Mouse (Mus musculus) splenic B cell, adult 2 months (primary cell): Measurements from ENCODE around the gene 4930402H24Rik.

ENCODE experiments used
- DNase-seq: peaks from one replicate; pipeline ENCODE4 v3.0.0-alpha.2; 2011; ENCODE audit warnings: low read depth, low spot score
- H3K27me3 ChIP-seq: 2 replicates; pipeline ENCODE4 v1.6.1; 2012; ENCODE audit warnings: mild to moderate bottlenecking, low read length, moderate library complexity, mixed read lengths; ENCODE audit not compliant: control insufficient read depth, poor library complexity, insufficient read depth, severe bottlenecking
- H3K36me3 ChIP-seq: 2 replicates; pipeline ENCODE4 v1.6.1; 2012; ENCODE audit warnings: mild to moderate bottlenecking, low read length, moderate library complexity, mixed read lengths; ENCODE audit not compliant: control insufficient read depth, poor library complexity, insufficient read depth, severe bottlenecking

4930402H24Rik gene

GRCm38 (mm10) chr2:130905751-130906583, at the start of gene 4930402H24Rik, which contains the start of gene Atrn:
Gene 4930402H24Rik, minus strand, starts transcription at chr2:130906406.
Gene Atrn, plus strand, starts transcription at chr2:130906495.
- Histone ChIP-seq H3K27me3 (no peaks in the 10 kb centered on the region), H3K36me3 (no peaks in the 10 kb centered on the region)
- DNase-seq: peak; percentile 93

GRCm38 (mm10) chr2:130950548-130950947, 44.3 kb upstream of the 4930402H24Rik start:
- Histone ChIP-seq H3K36me3 (no peaks in the 10 kb centered on the region), H3K27me3 (no peaks in the 10 kb centered on the region)
- DNase-seq: peak; percentile 80

GRCm38 (mm10) chr2:130949781-130950180, 43.6 kb upstream of the 4930402H24Rik start:
- Histone ChIP-seq H3K36me3 (no peaks in the 10 kb centered on the region), H3K27me3 (no peaks in the 10 kb centered on the region)
- no peak for DNase-seq

GRCm38 (mm10) chr2:130932865-130933264, 26.7 kb upstream of the 4930402H24Rik start:
- Histone ChIP-seq H3K36me3 (peaks cover 2% of the 10 kb centered on the region; the same call in 1 of the 2 replicates), H3K27me3 (no peaks in the 10 kb centered on the region)
- DNase-seq: no peak

GRCm38 (mm10) chr2:130929994-130930393, 23.8 kb upstream of the 4930402H24Rik start:
- Histone ChIP-seq H3K36me3 (no peaks in the 10 kb centered on the region), H3K27me3 (no peaks in the 10 kb centered on the region)
- no peak for DNase-seq

GRCm38 (mm10) chr2:130928530-130928929, 22.3 kb upstream of the 4930402H24Rik start:
- no peak for DNase-seq
- Histone ChIP-seq H3K36me3 (no peaks in the 10 kb centered on the region), H3K27me3 (no peaks in the 10 kb centered on the region)

- Histone ChIP-seq H3K27me3 (no peaks in the 10 kb centered on the region), H3K36me3 (no peaks in the 10 kb centered on the region)
- no peak for DNase-seq
Observed at GRCm38 (mm10) chr2:130928031-130928430, 21.8 kb upstream of the 4930402H24Rik start.

GRCm38 (mm10) chr2:130924950-130925349, 18.7 kb upstream of the 4930402H24Rik start:
- H3K27me3 ChIP-seq: no peaks in the 10 kb centered on the region
- no peak for DNase-seq

GRCm38 (mm10) chr2:130919062-130919593, 12.9 kb upstream of the 4930402H24Rik start:
- Histone ChIP-seq H3K27me3 (no peaks in the 10 kb centered on the region), H3K36me3 (no peaks in the 10 kb centered on the region)
- DNase-seq: no peak

More at GRCm38 (mm10) chr2:130924950-130925349, 18.7 kb upstream of the 4930402H24Rik start:
- H3K36me3 ChIP-seq: no peaks in the 10 kb centered on the region

- Histone ChIP-seq H3K36me3 (no peaks in the 10 kb centered on the region), H3K27me3 (no peaks in the 10 kb centered on the region)
- no peak for DNase-seq
Observed at GRCm38 (mm10) chr2:130917686-130918085, 11.5 kb upstream of the 4930402H24Rik start.

- DNase-seq: no peak
- H3K36me3 ChIP-seq: no peaks in the 10 kb centered on the region
- H3K27me3 ChIP-seq: no peaks in the 10 kb centered on the region
Observed at GRCm38 (mm10) chr2:130916521-130917147, 10.4 kb upstream of the 4930402H24Rik start.

GRCm38 (mm10) chr2:130914873-130915272, 8.7 kb upstream of the 4930402H24Rik start:
- no peaks in the 10 kb centered on the region for H3K27me3 ChIP-seq
- DNase-seq: no peak
- no peaks in the 10 kb centered on the region for H3K36me3 ChIP-seq

- DNase-seq: no peak
- H3K27me3 ChIP-seq: no peaks in the 10 kb centered on the region
- H3K36me3 ChIP-seq: no peaks in the 10 kb centered on the region
Observed at GRCm38 (mm10) chr2:130911691-130912090, 5.5 kb upstream of the 4930402H24Rik start.

- H3K36me3 ChIP-seq: no peaks in the 10 kb centered on the region
- no peaks in the 10 kb centered on the region for H3K27me3 ChIP-seq
- no peak for DNase-seq
Observed at GRCm38 (mm10) chr2:130906584-130907315, 544 bp upstream of the 4930402H24Rik start.
